In the genomic region with DNA sequence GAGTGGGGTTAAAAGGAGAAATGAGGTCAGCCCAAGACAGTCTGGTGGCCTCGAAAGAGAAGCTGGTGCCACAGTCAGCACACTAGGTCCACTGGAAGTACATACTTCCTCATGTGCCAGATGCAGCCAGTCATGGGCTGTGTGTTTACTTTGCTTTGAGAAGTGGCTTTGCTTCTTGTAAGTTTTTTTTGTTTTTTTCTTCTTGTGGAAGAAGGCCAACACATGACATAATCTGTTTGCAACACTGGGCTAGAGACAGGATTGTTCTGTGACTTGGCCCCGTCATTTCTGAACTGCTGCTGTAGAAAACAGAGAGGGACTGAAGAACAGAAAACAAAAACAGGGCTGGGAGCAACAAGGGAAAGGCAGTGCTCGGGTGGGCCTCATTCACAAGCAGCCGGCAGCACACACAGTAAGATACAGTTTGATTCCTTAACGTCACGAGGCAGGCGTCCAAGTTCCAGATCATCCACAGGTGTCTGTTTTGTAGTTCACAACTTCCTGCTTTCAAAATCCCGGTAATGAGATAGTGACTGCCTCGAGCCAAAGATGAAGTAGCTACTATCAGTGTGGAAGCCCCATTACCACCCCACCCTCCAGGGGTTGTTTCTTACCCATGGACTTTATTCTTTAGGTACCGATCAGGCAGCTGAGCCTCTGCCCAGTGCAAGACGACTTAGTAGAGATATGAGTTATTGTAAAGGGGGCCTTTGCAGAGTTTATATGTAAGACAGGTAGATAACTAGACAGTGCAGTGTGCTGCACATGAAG, we compare ENCODE assay signal across 8 mouse cellular contexts.
DNase-seq lines count a peak whose midpoint lies in the region; ATAC-seq and TF ChIP-seq lines count a peak whose summit lies in the region.

No protein-coding gene starts in this region.

- H3K36me3 ChIP-seq in hindbrain, embryonic 16.5 days (ENCODE audit: control insufficient read depth, insufficient read depth, low read length): no peaks in the 10 kb centered on the region
- H3K36me3 ChIP-seq in hindbrain, embryonic 11.5 days (ENCODE audit: control insufficient read depth, insufficient read depth, low read length): no peaks in the 10 kb centered on the region
- H3K36me3 ChIP-seq in kidney, embryonic 15.5 days: no peaks in the 10 kb centered on the region
- H3K36me3 ChIP-seq in lung, embryonic 15.5 days: no peaks in the 10 kb centered on the region

- H3K9ac ChIP-seq in hindbrain, embryonic 16.5 days (ENCODE audit: low read depth, low read length): no peak overlapping the region
- no peak overlapping the region for H3K9ac ChIP-seq in hindbrain, embryonic 11.5 days (ENCODE audit: low read depth, low read length)
- no peak overlapping the region for H3K9ac ChIP-seq in kidney, embryonic 15.5 days
- no peak overlapping the region for H3K9ac ChIP-seq in lung, embryonic 15.5 days

- in situ Hi-C loops in Patski (cut with MboI; ENCODE audit: low pct_unique_long_range_greater_than_20kb): no loop called here

- no peaks in the 10 kb centered on the region for H3K9me3 ChIP-seq in hindbrain, embryonic 16.5 days (ENCODE audit: control insufficient read depth, low read length)
- H3K9me3 ChIP-seq in hindbrain, embryonic 11.5 days (ENCODE audit: control insufficient read depth, low read length): no peaks in the 10 kb centered on the region
- no peaks in the 10 kb centered on the region for H3K9me3 ChIP-seq in kidney, embryonic 15.5 days (replicated peaks)
- H3K9me3 ChIP-seq in lung, embryonic 15.5 days: no peaks in the 10 kb centered on the region

- H3K27ac ChIP-seq in hindbrain, embryonic 16.5 days (ENCODE audit: low read depth, low read length): no peak overlapping the region
- no peak overlapping the region for H3K27ac ChIP-seq in hindbrain, embryonic 11.5 days (ENCODE audit: low read depth, low read length)
- peak overlapping the region; percentile 11; the same call in 1 of the 2 replicates for H3K27ac ChIP-seq in kidney, embryonic 15.5 days
- peak overlapping the region; percentile 60 for H3K27ac ChIP-seq in lung, embryonic 15.5 days

- no peak overlapping the region for H3K4me3 ChIP-seq in hindbrain, embryonic 16.5 days (ENCODE audit: low read length)
- H3K4me3 ChIP-seq in hindbrain, embryonic 11.5 days (ENCODE audit: low read depth, low read length): no peak overlapping the region
- H3K4me3 ChIP-seq in kidney, embryonic 15.5 days (replicated peaks): no peak overlapping the region
- H3K4me3 ChIP-seq in lung, embryonic 15.5 days: no peak overlapping the region

- H3K4me1 ChIP-seq in hindbrain, embryonic 16.5 days (ENCODE audit: control insufficient read depth, insufficient read depth, low read depth, low read length): no peaks in the 10 kb centered on the region
- no peaks in the 10 kb centered on the region for H3K4me1 ChIP-seq in hindbrain, embryonic 11.5 days (replicated peaks; ENCODE audit: control insufficient read depth, insufficient read depth, low read length)
- peaks cover 13% of the 10 kb centered on the region for H3K4me1 ChIP-seq in kidney, embryonic 15.5 days
- peaks cover 39% of the 10 kb centered on the region for H3K4me1 ChIP-seq in lung, embryonic 15.5 days

- POLR2A ChIA-PET in Patski (lab: Charles Lee): no interaction called here

- WGBS in hindbrain, embryonic 16.5 days: 62% methylated on average over 11 of the region's 11 CpGs
- WGBS in hindbrain, embryonic 11.5 days: 79% methylated on average over 11 of the region's 11 CpGs
- WGBS in kidney, embryonic 15.5 days: 52% methylated on average over 11 of the region's 11 CpGs
- 29% methylated on average over 11 of the region's 11 CpGs for WGBS in lung, embryonic 15.5 days

- CTCF ChIA-PET in Patski (lab: Charles Lee): interaction anchor here (1.0 to 2.3 kb wide), 3 partner anchors 9 to 196 kb away, joined by 3 to 9 read pairs (median 3); no protein-coding TSS in a partner anchor

- H3K4me2 ChIP-seq in hindbrain, embryonic 16.5 days (ENCODE audit: low read length): no peak overlapping the region
- no peak overlapping the region for H3K4me2 ChIP-seq in hindbrain, embryonic 11.5 days (replicated peaks; ENCODE audit: low read depth, low read length)
- no peak overlapping the region for H3K4me2 ChIP-seq in kidney, embryonic 15.5 days
- peak overlapping the region; percentile 7; the same call in 1 of the 2 replicates for H3K4me2 ChIP-seq in lung, embryonic 15.5 days

- H3K27me3 ChIP-seq in hindbrain, embryonic 16.5 days (replicated peaks; ENCODE audit: control insufficient read depth, insufficient read depth, low read length): no peaks in the 10 kb centered on the region
- H3K27me3 ChIP-seq in hindbrain, embryonic 11.5 days (ENCODE audit: control insufficient read depth, insufficient read depth, low read length): no peaks in the 10 kb centered on the region
- no peaks in the 10 kb centered on the region for H3K27me3 ChIP-seq in Patski
- H3K27me3 ChIP-seq in kidney, embryonic 15.5 days: no peaks in the 10 kb centered on the region
- H3K27me3 ChIP-seq in lung, embryonic 15.5 days: no peaks in the 10 kb centered on the region

- DNase-seq in hindbrain, embryonic 11.5 days (ENCODE audit: low spot score): no peak
- no peak for DNase-seq in Patski (ENCODE audit: low read depth, low spot score)
- peak; percentile 14 for DNase-seq in testis, postnatal 14 days (ENCODE audit: low spot score)
- DNase-seq in cerebellum, adult 11 months: no peak

- no peak for TF ChIP-seq CTCF in Patski (IDR thresholded peaks at IDR 0.05)

- ATAC-seq in hindbrain, embryonic 16.5 days: peak; percentile 46
- no peak for ATAC-seq in hindbrain, embryonic 11.5 days (ENCODE audit: low FRiP score)
- ATAC-seq in Patski: peak; percentile 61
- peak; percentile 90 for ATAC-seq in granulocyte monocyte progenitor cell, adult 5-6 weeks (replicated peaks; ENCODE audit: poor library complexity, severe bottlenecking)
- ATAC-seq in kidney, embryonic 15.5 days (replicated peaks; ENCODE audit: low FRiP score): no peak; the same call in 1 of the 2 replicates
- peak; percentile 88 for ATAC-seq in lung, embryonic 15.5 days (ENCODE audit: borderline replicate concordance, extremely low read depth, low FRiP score, low TSS enrichment)

Comparison
In these comparisons a context has a peak if more than half of its experiments do, and no peak if none do; other contexts are left out.
1. ATAC-seq: peak in hindbrain, embryonic 16.5 days (single experiment), Patski (single experiment), granulocyte monocyte progenitor cell, adult 5-6 weeks (single experiment) and lung, embryonic 15.5 days (single experiment); none in hindbrain, embryonic 11.5 days (single experiment) and kidney, embryonic 15.5 days (single experiment).
2. H3K27ac ChIP-seq: peak in kidney, embryonic 15.5 days (single experiment) and lung, embryonic 15.5 days (single experiment); none in hindbrain, embryonic 16.5 days (single experiment) and hindbrain, embryonic 11.5 days (single experiment).